ENCODE assay signal across 18 mouse cellular contexts in the genomic region with DNA sequence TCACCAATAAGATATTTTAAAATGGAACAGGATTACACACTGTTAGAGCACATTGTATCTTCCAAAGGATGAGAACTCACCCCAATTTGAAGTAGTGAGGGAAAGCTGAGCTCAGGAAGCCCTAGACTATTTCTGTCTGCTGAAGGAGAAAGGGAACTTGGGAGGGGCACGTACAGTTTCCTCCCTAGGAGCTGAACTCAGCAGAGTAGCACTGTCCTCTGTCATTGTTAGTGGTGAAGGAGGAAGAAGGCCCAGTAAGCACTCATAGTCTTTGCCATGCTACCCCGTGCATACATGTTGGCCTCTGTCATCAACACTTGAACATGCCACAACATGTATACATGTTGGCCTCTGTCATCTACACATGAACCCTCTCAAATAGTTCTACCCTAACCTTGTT.
"Had no signal": no experiment of that assay in that cellular context is flagged by ENCODE, and none has a peak within 500 bp of the region (broad histone marks: within the 10 kb centered on the region; RNA-seq: fewer than 3 reads in every experiment).

No protein-coding gene starts in this region.

- H3K4me3 ChIP-seq: midbrain, embryonic 10.5 days; midbrain, embryonic 12.5 days; myocyte; neural tube, embryonic 12.5 days; stomach, embryonic 15.5 days had no signal

- DNase-seq: lung, adult 18-20 months; lung, embryonic 14.5 days; lung, postnatal 10 days; lung, postnatal 4 days; midbrain, embryonic 14.5 days; right cerebral cortex, postnatal 14 days; spleen, adult 18-20 months; thymus, adult 2 months; thymus, postnatal 25 days; thymus, postnatal 4 days had no signal

- H3K4me2 ChIP-seq: lung, embryonic 14.5 days; midbrain, embryonic 12.5 days; neural tube, embryonic 12.5 days; stomach, embryonic 15.5 days had no signal

- H3K27ac ChIP-seq: liver, embryonic 14.5 days; midbrain, embryonic 10.5 days; midbrain, embryonic 12.5 days; neural tube, embryonic 12.5 days; stomach, embryonic 15.5 days; stomach, postnatal 0 days had no signal

- ATAC-seq: midbrain, embryonic 16.5 days had no signal

- H3K36me3 ChIP-seq: midbrain, embryonic 10.5 days; midbrain, embryonic 12.5 days; neural tube, embryonic 12.5 days; stomach, embryonic 15.5 days had no signal

- H3K4me1 ChIP-seq: midbrain, embryonic 10.5 days; midbrain, embryonic 12.5 days; neural tube, embryonic 12.5 days; stomach, embryonic 15.5 days had no signal

- H3K9me3 ChIP-seq: midbrain, embryonic 10.5 days; midbrain, embryonic 12.5 days; neural tube, embryonic 12.5 days; stomach, embryonic 15.5 days had no signal

- H3K9ac ChIP-seq: liver, embryonic 14.5 days; lung, embryonic 14.5 days; midbrain, embryonic 12.5 days; neural tube, embryonic 12.5 days; stomach, embryonic 15.5 days had no signal

- H3K27me3 ChIP-seq: midbrain, embryonic 12.5 days; neural tube, embryonic 12.5 days; stomach, embryonic 15.5 days had no signal
